Comparison of ENCODE assay signal across 26 mouse cellular contexts in the genomic region with DNA sequence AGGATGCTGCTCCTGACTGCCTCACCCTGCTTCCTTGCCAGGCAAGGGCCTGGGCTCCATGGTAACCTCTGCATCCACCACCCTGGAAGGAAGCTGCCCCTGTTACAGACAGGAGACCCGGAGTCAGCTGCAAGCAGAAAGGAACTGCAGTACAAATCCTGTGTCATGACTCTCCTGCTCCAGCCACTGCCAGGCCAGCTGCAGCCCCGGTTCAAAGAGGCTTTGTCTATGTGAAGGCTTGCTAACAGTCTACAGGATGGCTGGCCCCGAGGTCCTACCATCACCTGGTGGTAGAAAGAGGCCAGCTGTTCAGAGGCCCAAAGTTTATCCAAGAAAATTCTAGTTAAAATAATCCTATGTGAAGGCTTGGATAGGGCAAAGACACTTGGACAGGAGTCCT. TPM values are rescaled to one million over a fixed set of nuclear protein-coding genes. Genes with fewer than 3 reads are reported as not detected.
A peak's percentile ranks its signal among the peaks of the same experiment; 100 is the strongest.
DNase-seq lines count a peak whose midpoint lies in the region; ATAC-seq and TF ChIP-seq lines count a peak whose summit lies in the region.
"Had no signal": no experiment of that assay in that cellular context is flagged by ENCODE, and none has a peak within 500 bp of the region (broad histone marks: within the 10 kb centered on the region; RNA-seq: fewer than 3 reads in every experiment).

No protein-coding gene starts in this region.

- peak overlapping the region; percentile 50; the same call in 1 of the 2 replicates for H3K27ac ChIP-seq in intestine, postnatal 0 days (ENCODE audit: low read depth, low read length)
- no peak overlapping the region for H3K27ac ChIP-seq in intestine, embryonic 16.5 days (ENCODE audit: low read length)
- H3K27ac ChIP-seq in brown adipose tissue, adult 24 weeks (replicated peaks; ENCODE audit: low read depth, low read length), result 0 out of 2 replicates have a peak overlapping the region, but pooled peaks have one; percentile 10
- H3K27ac ChIP-seq: embryonic facial prominence, embryonic 10.5 days; embryonic facial prominence, embryonic 13.5 days; forebrain, embryonic 12.5 days; forebrain, embryonic 15.5 days; gastrocnemius, adult 2 months; heart, embryonic 13.5 days; hindbrain, embryonic 12.5 days; hindbrain, embryonic 15.5 days had no signal

- no peak for ATAC-seq in intestine, postnatal 0 days
- no peak for ATAC-seq in intestine, embryonic 16.5 days
- ATAC-seq: CD4-positive, CD25-positive, alpha-beta regulatory T cell, adult 4 months; forebrain, embryonic 15.5 days had no signal

- H3K9ac ChIP-seq in intestine, postnatal 0 days (ENCODE audit: low read depth, low read length), result no peak overlapping the region
- H3K9ac ChIP-seq in intestine, embryonic 16.5 days (ENCODE audit: low read depth, low read length), result no peak overlapping the region
- H3K9ac ChIP-seq: embryonic facial prominence, embryonic 13.5 days; forebrain, embryonic 12.5 days; forebrain, embryonic 15.5 days; heart, embryonic 13.5 days; hindbrain, embryonic 12.5 days; hindbrain, embryonic 15.5 days had no signal

- 0 out of 2 replicates have a peak, but pooled peaks cover 4% of the 10 kb centered on the region for H3K4me1 ChIP-seq in intestine, postnatal 0 days (replicated peaks; ENCODE audit: control insufficient read depth, insufficient read depth, low read length)
- H3K4me1 ChIP-seq in intestine, embryonic 16.5 days (ENCODE audit: control insufficient read depth, insufficient read depth, low read length), result peaks cover 6% of the 10 kb centered on the region
- H3K4me1 ChIP-seq in brown adipose tissue, adult 24 weeks (ENCODE audit: control insufficient read depth, insufficient read depth, insufficient read length, low read length), result peaks cover 15% of the 10 kb centered on the region; the same call in 1 of the 2 replicates
- H3K4me1 ChIP-seq: embryonic facial prominence, embryonic 10.5 days; embryonic facial prominence, embryonic 13.5 days; forebrain, embryonic 12.5 days; forebrain, embryonic 15.5 days; heart, embryonic 13.5 days; hindbrain, embryonic 12.5 days; hindbrain, embryonic 15.5 days had no signal

- WGBS in intestine, postnatal 0 days, result 48% methylated on average over 3 of the region's 3 CpGs
- WGBS in intestine, embryonic 16.5 days, result 63% methylated on average over 3 of the region's 3 CpGs

- peak; percentile 50 for DNase-seq in layer of hippocampus, adult 9-11 months
- no peak for DNase-seq in layer of hippocampus, adult 9-10 months (ENCODE audit: low spot score)
- no peak for DNase-seq in embryo, embryonic 9.5 days (ENCODE audit: extremely low spot score)
- DNase-seq: adrenal gland, adult 2 months; adrenal gland, postnatal 14 days; cerebellum, adult 18-20 months; cerebellum, adult 9-10 months; cerebellum, postnatal 14 days; gastrocnemius, adult 2 months; gastrocnemius, postnatal 14 days; heart, adult 18-20 months; heart, postnatal 14 days had no signal

- TF ChIP-seq CTCF in intestine, postnatal 0 days (IDR thresholded peaks at IDR 0.05; ENCODE audit: low read depth), result no peak

- H3K36me3 ChIP-seq in intestine, postnatal 0 days (ENCODE audit: control insufficient read depth, insufficient read depth), result peaks cover 21% of the 10 kb centered on the region; the same call in 1 of the 2 replicates
- H3K36me3 ChIP-seq in intestine, embryonic 16.5 days (ENCODE audit: control insufficient read depth, insufficient read depth, low read length), result no peaks in the 10 kb centered on the region
- H3K36me3 ChIP-seq: embryonic facial prominence, embryonic 10.5 days; forebrain, embryonic 12.5 days; forebrain, embryonic 15.5 days; hindbrain, embryonic 12.5 days; hindbrain, embryonic 15.5 days had no signal

- no peak overlapping the region for H3K4me2 ChIP-seq in intestine, postnatal 0 days (replicated peaks; ENCODE audit: low read depth)
- H3K4me2 ChIP-seq in intestine, embryonic 16.5 days (ENCODE audit: low read depth, low read length), result no peak overlapping the region
- H3K4me2 ChIP-seq: embryonic facial prominence, embryonic 13.5 days; forebrain, embryonic 12.5 days; forebrain, embryonic 15.5 days; heart, embryonic 13.5 days; hindbrain, embryonic 12.5 days; hindbrain, embryonic 15.5 days had no signal

- no peak overlapping the region for H3K4me3 ChIP-seq in intestine, postnatal 0 days (ENCODE audit: low read depth, low read length)
- no peak overlapping the region for H3K4me3 ChIP-seq in intestine, embryonic 16.5 days (ENCODE audit: low read length)
- H3K4me3 ChIP-seq in brown adipose tissue, adult 24 weeks (ENCODE audit: insufficient read depth, low read depth, low read length), result no peak overlapping the region
- H3K4me3 ChIP-seq: embryonic facial prominence, embryonic 10.5 days; embryonic facial prominence, embryonic 13.5 days; erythroblast, embryonic 14.5 days; forebrain, embryonic 12.5 days; forebrain, embryonic 15.5 days; gastrocnemius, adult 2 months; heart, embryonic 13.5 days; hindbrain, embryonic 12.5 days; hindbrain, embryonic 15.5 days had no signal

- no peaks in the 10 kb centered on the region for H3K9me3 ChIP-seq in intestine, postnatal 0 days (ENCODE audit: control insufficient read depth)
- H3K9me3 ChIP-seq in intestine, embryonic 16.5 days (ENCODE audit: control insufficient read depth, low read length), result no peaks in the 10 kb centered on the region
- H3K9me3 ChIP-seq: embryonic facial prominence, embryonic 10.5 days; embryonic facial prominence, embryonic 13.5 days; forebrain, embryonic 12.5 days; forebrain, embryonic 15.5 days; heart, embryonic 13.5 days; hindbrain, embryonic 12.5 days; hindbrain, embryonic 15.5 days had no signal

- no peaks in the 10 kb centered on the region for H3K27me3 ChIP-seq in intestine, postnatal 0 days (replicated peaks; ENCODE audit: control insufficient read depth, insufficient read depth, low read length)
- H3K27me3 ChIP-seq in intestine, embryonic 16.5 days (replicated peaks; ENCODE audit: control insufficient read depth, insufficient read depth, low read length), result peaks cover 5% of the 10 kb centered on the region; the same call in 1 of the 2 replicates
- H3K27me3 ChIP-seq: embryonic facial prominence, embryonic 13.5 days; forebrain, embryonic 12.5 days; forebrain, embryonic 15.5 days; hindbrain, embryonic 12.5 days; hindbrain, embryonic 15.5 days had no signal

RNA-seq across cellular contexts. Expression of a gene that starts 11.4 kb away (rescaled TPM):
- polyA plus RNA-seq in intestine, postnatal 0 days (2015; fragmentation: Nextera tagmentation; extraction: Ambion mirVana), result 261 and 305 TPM in 2 replicates
- 16.4 and 26.4 TPM in 2 replicates for polyA plus RNA-seq in intestine, embryonic 16.5 days (2015; fragmentation: Nextera tagmentation; extraction: Ambion mirVana)
- polyA plus RNA-seq in brown adipose tissue, adult 24 weeks (2012; ENCODE audit: insufficient read depth, insufficient read length, missing spikeins), result not detected in 2 replicates
- polyA plus RNA-seq: adrenal gland, adult 2 months; brain, embryonic 14.5 days; C2C12; CD4-positive, CD25-positive, alpha-beta regulatory T cell, adult 4 months; embryonic facial prominence, embryonic 10.5 days; embryonic facial prominence, embryonic 13.5 days; erythroblast, embryonic 14.5 days; forebrain, embryonic 12.5 days; forebrain, embryonic 15.5 days; heart, embryonic 13.5 days; hindbrain, embryonic 12.5 days; hindbrain, embryonic 15.5 days had no signal

RNA-seq across cellular contexts. Expression of a gene that starts 13.0 kb away (rescaled TPM):
- polyA plus RNA-seq in intestine, postnatal 0 days (2015; fragmentation: Nextera tagmentation; extraction: Ambion mirVana), result 5.4 and 6.2 TPM in 2 replicates
- polyA plus RNA-seq in intestine, embryonic 16.5 days (2015; fragmentation: Nextera tagmentation; extraction: Ambion mirVana), result 5.0 and 5.5 TPM in 2 replicates
- polyA plus RNA-seq in brown adipose tissue, adult 24 weeks (2012; ENCODE audit: insufficient read depth, insufficient read length, missing spikeins), result 138 and 139 TPM in 2 replicates
- polyA plus RNA-seq: CD4-positive, CD25-positive, alpha-beta regulatory T cell, adult 4 months had no signal

RNA-seq across cellular contexts. Expression of a gene that starts 19.9 kb away (rescaled TPM):
- polyA plus RNA-seq in intestine, postnatal 0 days (2015; fragmentation: Nextera tagmentation; extraction: Ambion mirVana), result 3.9 and 5.0 TPM in 2 replicates
- polyA plus RNA-seq in intestine, embryonic 16.5 days (2015; fragmentation: Nextera tagmentation; extraction: Ambion mirVana), result 2.5 and 3.4 TPM in 2 replicates
- 1.0 and 2.7 TPM in 2 replicates for polyA plus RNA-seq in brown adipose tissue, adult 24 weeks (2012; ENCODE audit: insufficient read depth, insufficient read length, missing spikeins)
- polyA plus RNA-seq: C2C12; CD4-positive, CD25-positive, alpha-beta regulatory T cell, adult 4 months; erythroblast, embryonic 14.5 days had no signal

RNA-seq across cellular contexts. Expression of a gene that starts 24.3 kb away (rescaled TPM):
- 14.8 and 15.7 TPM in 2 replicates for polyA plus RNA-seq in intestine, postnatal 0 days (2015; fragmentation: Nextera tagmentation; extraction: Ambion mirVana)
- 20.3 and 24.0 TPM in 2 replicates for polyA plus RNA-seq in intestine, embryonic 16.5 days (2015; fragmentation: Nextera tagmentation; extraction: Ambion mirVana)
- 10.1 and 15.0 TPM in 2 replicates for polyA plus RNA-seq in brown adipose tissue, adult 24 weeks (2012; ENCODE audit: insufficient read depth, insufficient read length, missing spikeins)

RNA-seq across cellular contexts. Expression of a gene that starts 49.4 kb away (rescaled TPM):
- 85.8 and 86.3 TPM in 2 replicates for polyA plus RNA-seq in intestine, postnatal 0 days (2015; fragmentation: Nextera tagmentation; extraction: Ambion mirVana)
- polyA plus RNA-seq in intestine, embryonic 16.5 days (2015; fragmentation: Nextera tagmentation; extraction: Ambion mirVana), result 95.1 and 107 TPM in 2 replicates
- polyA plus RNA-seq in brown adipose tissue, adult 24 weeks (2012; ENCODE audit: insufficient read depth, insufficient read length, missing spikeins), result 50.0 and 57.1 TPM in 2 replicates

Comparison
In these comparisons a context has a peak if more than half of its experiments do, and no peak if none do; other contexts are left out.
1. RNA of a gene that starts 11.4 kb away (polyA plus RNA-seq): 261 to 305 TPM in intestine, postnatal 0 days and 16.4 to 26.4 TPM in intestine, embryonic 16.5 days; not detected in brown adipose tissue, adult 24 weeks; every median in the first group is over 10 times any median in the second.
2. RNA of a gene that starts 13.0 kb away (polyA plus RNA-seq): 138 to 139 TPM in brown adipose tissue, adult 24 weeks; 5.4 to 6.2 TPM in intestine, postnatal 0 days and 5.0 to 5.5 TPM in intestine, embryonic 16.5 days; every median in the first group is over 10 times any median in the second.